Mouse (Mus musculus) heart, embryonic 10.5 days (tissue): Measurements from ENCODE around the gene Ncf2. TPM values are rescaled to one million over a fixed set of nuclear protein-coding genes. Genes with fewer than 3 reads are reported as not detected.

ENCODE experiments used
- DNase-seq: peaks from one replicate; pipeline ENCODE4 v3.0.0-alpha.2; 2017; ENCODE audit warnings: low spot score
- H3K27ac ChIP-seq: fragments of 300-500 bp; sonication (generic); 2 replicates; pipeline ENCODE4 v1.5.1; 2016; ENCODE audit warnings: mild to moderate bottlenecking
- H3K27me3 ChIP-seq: fragments of 300-500 bp; sonication (generic); 2 replicates; pipeline ENCODE4 v1.6.1; 2016; ENCODE audit warnings: mild to moderate bottlenecking; ENCODE audit not compliant: poor library complexity, insufficient read depth, severe bottlenecking
- H3K36me3 ChIP-seq: fragments of 300-500 bp; sonication (generic); 2 replicates; pipeline ENCODE4 v1.6.1; 2016; ENCODE audit warnings: mild to moderate bottlenecking, moderate library complexity
- H3K4me1 ChIP-seq: fragments of 300-500 bp; sonication (generic); 2 replicates; pipeline ENCODE4 v1.6.1; 2016; ENCODE audit warnings: mild to moderate bottlenecking
- H3K4me3 ChIP-seq: fragments of 300-500 bp; sonication (generic); 2 replicates; pipeline ENCODE4 v1.5.1; 2016; ENCODE audit warnings: mild to moderate bottlenecking, moderate library complexity
- H3K9me3 ChIP-seq: fragments of 300-500 bp; sonication (generic); 2 replicates; pipeline ENCODE4 v1.6.1; 2016; ENCODE audit warnings: mild to moderate bottlenecking, moderate library complexity
- WGBS: fragments of 180-500 bp; shearing (Covaris S2); methylation state at CpG from one replicate; pipeline ENCODE4 v1.1.7; 2016; 5-methylcytosine and 5-hydroxymethylcytosine counted together
- polyA plus RNA-seq: library from polyadenylated mRNA; unstranded; fragments of >200 nt; fragmentation: Nextera tagmentation; extraction: Ambion mirVana; gene quantifications from 2 replicates; pipeline ENCODE4 v1.2.1, GENCODE M21; 2016

Gene Ncf2
- polyA plus RNA-seq, 1 experiment from 2014 or later: 3.5 TPM

GRCm38 (mm10) chr1:152786953-152787352 is 13.0 kb upstream of the Ncf2 start:
- no peaks in the 10 kb centered on the region for H3K9me3 ChIP-seq
- 89% methylated on average over 4 of the region's 4 CpGs for WGBS
- H3K27me3 ChIP-seq: no peaks in the 10 kb centered on the region
- no peak overlapping the region for H3K4me3 ChIP-seq
- peaks cover 17% of the 10 kb centered on the region for H3K4me1 ChIP-seq
- H3K36me3 ChIP-seq: no peaks in the 10 kb centered on the region
- H3K27ac ChIP-seq: no peak overlapping the region
- no peak for DNase-seq

GRCm38 (mm10) chr1:152788121-152788660 is 11.8 kb upstream of the Ncf2 start:
- H3K27me3 ChIP-seq: no peaks in the 10 kb centered on the region
- 59% methylated on average over 4 of the region's 4 CpGs for WGBS
- no peaks in the 10 kb centered on the region for H3K9me3 ChIP-seq
- no peak overlapping the region for H3K27ac ChIP-seq
- peaks cover 25% of the 10 kb centered on the region for H3K4me1 ChIP-seq
- no peaks in the 10 kb centered on the region for H3K36me3 ChIP-seq
- no peak overlapping the region for H3K4me3 ChIP-seq
- DNase-seq: no peak

GRCm38 (mm10) chr1:152790254-152790653 is 9.7 kb upstream of the Ncf2 start:
- H3K27me3 ChIP-seq: no peaks in the 10 kb centered on the region
- peaks cover 32% of the 10 kb centered on the region for H3K4me1 ChIP-seq
- DNase-seq: no peak
- H3K27ac ChIP-seq: peak overlapping the region; percentile 80; the same call in 1 of the 2 replicates
- H3K36me3 ChIP-seq: no peaks in the 10 kb centered on the region
- peak overlapping the region; percentile 32 for H3K4me3 ChIP-seq
- no peaks in the 10 kb centered on the region for H3K9me3 ChIP-seq
- 19% methylated on average over 12 of the region's 12 CpGs for WGBS

GRCm38 (mm10) chr1:152790821-152791220 is 9.2 kb upstream of the Ncf2 start:
- Histone ChIP-seq H3K9me3 (no peaks in the 10 kb centered on the region), H3K4me1 (peaks cover 35% of the 10 kb centered on the region), H3K36me3 (no peaks in the 10 kb centered on the region), H3K27ac (peak overlapping the region; percentile 80), H3K27me3 (no peaks in the 10 kb centered on the region), H3K4me3 (peak overlapping the region; percentile 32)
- peak; percentile 85 for DNase-seq
- 2% methylated on average over 6 of the region's 6 CpGs for WGBS

- H3K4me1 ChIP-seq: peaks cover 39% of the 10 kb centered on the region
- 18% methylated on average over 4 of the region's 4 CpGs for WGBS
- H3K36me3 ChIP-seq: no peaks in the 10 kb centered on the region
- no peaks in the 10 kb centered on the region for H3K9me3 ChIP-seq
- H3K27me3 ChIP-seq: no peaks in the 10 kb centered on the region
- H3K4me3 ChIP-seq: no peak overlapping the region
- peak overlapping the region; percentile 80 for H3K27ac ChIP-seq
- DNase-seq: peak; percentile 85
Observed at GRCm38 (mm10) chr1:152791269-152791668, 8.7 kb upstream of the Ncf2 start.

- 54% methylated on average over 12 of the region's 12 CpGs for WGBS
- H3K9me3 ChIP-seq: no peaks in the 10 kb centered on the region
- H3K27me3 ChIP-seq: no peaks in the 10 kb centered on the region
- no peak for DNase-seq
- H3K4me1 ChIP-seq: peaks cover 39% of the 10 kb centered on the region
- H3K27ac ChIP-seq: peak overlapping the region; percentile 73
- H3K36me3 ChIP-seq: no peaks in the 10 kb centered on the region
- H3K4me3 ChIP-seq: no peak overlapping the region
Observed at GRCm38 (mm10) chr1:152792736-152793494, 7.1 kb upstream of the Ncf2 start.

GRCm38 (mm10) chr1:152793495-152794130 is 6.4 kb upstream of the Ncf2 start:
- Histone ChIP-seq H3K4me3 (no peak overlapping the region), H3K4me1 (peaks cover 41% of the 10 kb centered on the region), H3K27ac (peak overlapping the region; percentile 73), H3K36me3 (no peaks in the 10 kb centered on the region), H3K27me3 (no peaks in the 10 kb centered on the region), H3K9me3 (no peaks in the 10 kb centered on the region)
- 57% methylated on average over 6 of the region's 6 CpGs for WGBS
- no peak for DNase-seq

- Histone ChIP-seq H3K36me3 (no peaks in the 10 kb centered on the region), H3K27ac (no peak overlapping the region), H3K4me1 (peaks cover 49% of the 10 kb centered on the region), H3K4me3 (no peak overlapping the region), H3K27me3 (no peaks in the 10 kb centered on the region), H3K9me3 (no peaks in the 10 kb centered on the region)
- no peak for DNase-seq
- 50% methylated on average over 8 of the region's 8 CpGs for WGBS
Observed at GRCm38 (mm10) chr1:152795688-152796255, 4.2 kb upstream of the Ncf2 start.

- Histone ChIP-seq H3K9me3 (no peaks in the 10 kb centered on the region), H3K4me1 (peaks cover 39% of the 10 kb centered on the region), H3K27me3 (no peaks in the 10 kb centered on the region), H3K36me3 (no peaks in the 10 kb centered on the region), H3K27ac (no peak overlapping the region), H3K4me3 (no peak overlapping the region)
- WGBS: 79% methylated on average over 8 of the region's 8 CpGs
- no peak for DNase-seq
Observed at GRCm38 (mm10) chr1:152796683-152797263, 3.2 kb upstream of the Ncf2 start.

GRCm38 (mm10) chr1:152798125-152798524 is 1.9 kb upstream of the Ncf2 start:
- H3K27ac ChIP-seq: peak overlapping the region; percentile 42; the same call in 1 of the 2 replicates
- no peak for DNase-seq

GRCm38 (mm10) chr1:152800633-152801176 is 711 bp downstream of the Ncf2 start:
- Histone ChIP-seq H3K9me3 (no peaks in the 10 kb centered on the region), H3K27ac (no peak overlapping the region), H3K4me1 (peaks cover 21% of the 10 kb centered on the region), H3K27me3 (no peaks in the 10 kb centered on the region), H3K4me3 (no peak overlapping the region), H3K36me3 (no peaks in the 10 kb centered on the region)
- WGBS: 85% methylated on average over 13 of the region's 13 CpGs
- DNase-seq: no peak

More at GRCm38 (mm10) chr1:152798125-152798524, 1.9 kb upstream of the Ncf2 start:
- H3K36me3 ChIP-seq: no peaks in the 10 kb centered on the region
- H3K9me3 ChIP-seq: no peaks in the 10 kb centered on the region
- no peak overlapping the region for H3K4me3 ChIP-seq
- H3K4me1 ChIP-seq: peaks cover 31% of the 10 kb centered on the region
- no peaks in the 10 kb centered on the region for H3K27me3 ChIP-seq
- WGBS: 62% methylated on average over 9 of the region's 9 CpGs

GRCm38 (mm10) chr1:152804907-152805306 is 4.9 kb downstream of the Ncf2 start:
- Histone ChIP-seq H3K4me1 (peaks cover 15% of the 10 kb centered on the region), H3K4me3 (no peak overlapping the region), H3K27ac (no peak overlapping the region), H3K36me3 (no peaks in the 10 kb centered on the region), H3K9me3 (no peaks in the 10 kb centered on the region), H3K27me3 (no peaks in the 10 kb centered on the region)
- no peak for DNase-seq
- WGBS: 75% methylated on average over 6 of the region's 6 CpGs
